Mouse (Mus musculus) testis, postnatal 14 days (tissue): ENCODE data around the gene Macf1.
"Not testable (repeated sequence)": the region's sequence is repeated elsewhere in the genome, so short reads cannot be mapped to it uniquely, and the experiment has no call there.

Experiments used
- DNase-seq: peaks from one replicate; pipeline ENCODE4 v3.0.0; 2021; ENCODE audit warnings: low spot score

Macf1 gene

GRCm38 (mm10) chr4:123535271-123535670 is 148.9 kb downstream of the Macf1 start:
- DNase-seq: peak; percentile 31

- DNase-seq: no peak
These were observed 152.2 kb downstream of the Macf1 start for GRCm38 (mm10) chr4:123532001-123532400.

- no peak for DNase-seq
These were observed 153.2 kb downstream of the Macf1 start for GRCm38 (mm10) chr4:123530976-123531375.

GRCm38 (mm10) chr4:123529230-123529629 is 154.9 kb downstream of the Macf1 start:
- DNase-seq: peak; percentile 17

- no peak for DNase-seq
These were observed 156.6 kb downstream of the Macf1 start for GRCm38 (mm10) chr4:123527607-123528010.

- DNase-seq: no peak
These were observed 157.3 kb downstream of the Macf1 start for GRCm38 (mm10) chr4:123526779-123527280.

- DNase-seq: no peak
These were observed 159.4 kb downstream of the Macf1 start for GRCm38 (mm10) chr4:123524746-123525145.

GRCm38 (mm10) chr4:123520123-123520522 is 164.0 kb downstream of the Macf1 start:
- not testable (repeated sequence) for DNase-seq

- DNase-seq: no peak
These were observed 168.5 kb downstream of the Macf1 start for GRCm38 (mm10) chr4:123515673-123516072.

GRCm38 (mm10) chr4:123510201-123510600 is 174.0 kb downstream of the Macf1 start:
- DNase-seq: no peak

GRCm38 (mm10) chr4:123489086-123489485 is 195.1 kb downstream of the Macf1 start:
- no peak for DNase-seq

- DNase-seq: no peak
These were observed 204.2 kb downstream of the Macf1 start for GRCm38 (mm10) chr4:123479991-123480390.

GRCm38 (mm10) chr4:123478655-123479433 is 205.3 kb downstream of the Macf1 start:
- DNase-seq: no peak

GRCm38 (mm10) chr4:123465799-123466198 is 218.4 kb downstream of the Macf1 start:
- no peak for DNase-seq

- no peak for DNase-seq
These were observed 223.4 kb downstream of the Macf1 start for GRCm38 (mm10) chr4:123460595-123461272.

- DNase-seq: no peak
These were observed 229.1 kb downstream of the Macf1 start for GRCm38 (mm10) chr4:123454871-123455640.

- no peak for DNase-seq
These were observed 230.4 kb downstream of the Macf1 start for GRCm38 (mm10) chr4:123453729-123454128.

GRCm38 (mm10) chr4:123451991-123452390 is 232.2 kb downstream of the Macf1 start:
- no peak for DNase-seq

GRCm38 (mm10) chr4:123449304-123449703 is 234.9 kb downstream of the Macf1 start:
- no peak for DNase-seq

- no peak for DNase-seq
These were observed 236.1 kb downstream of the Macf1 start for GRCm38 (mm10) chr4:123448015-123448414.

GRCm38 (mm10) chr4:123447251-123447650 is 236.9 kb downstream of the Macf1 start:
- DNase-seq: no peak

- DNase-seq: no peak
These were observed 237.4 kb downstream of the Macf1 start for GRCm38 (mm10) chr4:123446754-123447153.
